8 mouse cellular contexts compared by ENCODE assay signal in the genomic region with DNA sequence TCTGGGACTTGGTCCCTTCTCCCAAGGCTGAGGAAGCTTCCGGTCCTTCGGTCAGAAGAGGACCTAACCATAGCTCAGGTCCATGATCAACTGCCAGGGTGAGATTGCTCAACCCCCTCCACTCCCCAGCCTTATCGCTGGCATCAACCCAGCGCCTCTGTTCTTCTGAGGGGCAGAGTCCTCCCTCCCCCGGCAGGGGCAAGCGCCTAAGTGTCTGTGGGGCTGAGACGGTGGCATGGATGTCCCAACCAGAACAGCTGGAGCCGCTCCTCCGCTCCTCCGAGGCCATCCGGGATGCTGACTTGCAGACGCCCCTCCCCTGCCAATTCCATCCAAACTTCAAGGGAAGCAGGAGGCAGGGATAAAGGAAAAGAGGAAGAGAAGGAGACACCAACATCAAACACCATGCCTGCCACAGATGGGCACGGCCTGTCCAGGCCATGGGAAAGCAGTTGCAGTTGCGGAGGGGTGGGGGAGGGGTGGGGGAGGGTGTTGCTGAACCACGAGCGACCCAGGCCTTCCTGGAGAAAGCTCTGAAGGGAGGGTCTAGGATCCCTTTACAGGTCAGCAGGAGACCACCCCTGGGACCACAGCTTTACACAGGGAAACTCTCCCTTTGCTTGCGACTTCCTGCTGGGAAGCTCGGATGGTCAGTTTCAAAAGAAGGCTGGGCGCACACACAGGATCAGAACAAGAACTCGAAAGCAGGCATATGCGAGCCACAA. TPM values are rescaled to one million over a fixed set of nuclear protein-coding genes. Genes with fewer than 3 reads are reported as not detected.
DNase-seq lines count a peak whose midpoint lies in the region; ATAC-seq lines count a peak whose summit lies in the region.

No protein-coding gene starts in this region.

- DNase-seq in ovary, adult 18-20 months (ENCODE audit: low spot score), result peak; percentile 57
- no peak for DNase-seq in ovary, postnatal 10 days (ENCODE audit: low spot score)
- DNase-seq in liver, embryonic 11.5 days (ENCODE audit: low spot score), result peak; percentile 49
- DNase-seq in cerebellum, adult 18-20 months, result no peak
- DNase-seq in left cerebral cortex, postnatal 14 days (ENCODE audit: low spot score in 2 of 2), result no peak

- peak overlapping the region; percentile 92 for H3K9ac ChIP-seq in hindbrain, embryonic 13.5 days
- H3K9ac ChIP-seq in liver, embryonic 11.5 days (ENCODE audit: low read depth, low read length), result peak overlapping the region; percentile 78
- H3K9ac ChIP-seq in midbrain, embryonic 15.5 days, result peak overlapping the region; percentile 92

- WGBS in hindbrain, embryonic 13.5 days, result 8% methylated on average over 21 of the region's 21 CpGs
- 7% methylated on average over 21 of the region's 21 CpGs for WGBS in liver, embryonic 11.5 days
- WGBS in midbrain, embryonic 15.5 days, result 10% methylated on average over 21 of the region's 21 CpGs

- ATAC-seq in erythroblast, adult 5-6 weeks (replicated peaks; ENCODE audit: low FRiP score, poor library complexity, severe bottlenecking), result 0 out of 2 replicates have a peak, but pooled peaks have one; percentile 8
- no peak for ATAC-seq in hindbrain, embryonic 13.5 days (ENCODE audit: low FRiP score)
- ATAC-seq in liver, embryonic 11.5 days (replicated peaks; ENCODE audit: low FRiP score), result 0 out of 2 replicates have a peak, but pooled peaks have one; percentile 4
- ATAC-seq in midbrain, embryonic 15.5 days (replicated peaks), result no peak

- peak overlapping the region; percentile 67 for H3K4me2 ChIP-seq in hindbrain, embryonic 13.5 days
- H3K4me2 ChIP-seq in liver, embryonic 11.5 days, result peak overlapping the region; percentile 89
- peak overlapping the region; percentile 76 for H3K4me2 ChIP-seq in midbrain, embryonic 15.5 days

- intact Hi-C loops in left cerebral cortex, postnatal 14 days (cut with DNase I), result no loop called here

- no peaks in the 10 kb centered on the region for H3K27me3 ChIP-seq in hindbrain, embryonic 13.5 days
- H3K27me3 ChIP-seq in liver, embryonic 11.5 days (replicated peaks; ENCODE audit: control insufficient read depth, insufficient read depth, low read length), result no peaks in the 10 kb centered on the region
- H3K27me3 ChIP-seq in midbrain, embryonic 15.5 days (replicated peaks), result no peaks in the 10 kb centered on the region

- peaks cover 58% of the 10 kb centered on the region for H3K4me1 ChIP-seq in hindbrain, embryonic 13.5 days (replicated peaks)
- H3K4me1 ChIP-seq in liver, embryonic 11.5 days (replicated peaks; ENCODE audit: control insufficient read depth, insufficient read depth, low read length), result peaks cover 40% of the 10 kb centered on the region
- peaks cover 46% of the 10 kb centered on the region for H3K4me1 ChIP-seq in midbrain, embryonic 15.5 days

- H3K36me3 ChIP-seq in hindbrain, embryonic 13.5 days, result peaks cover 4% of the 10 kb centered on the region
- peaks cover 2% of the 10 kb centered on the region; the same call in 1 of the 2 replicates for H3K36me3 ChIP-seq in liver, embryonic 11.5 days (ENCODE audit: control insufficient read depth, insufficient read depth, low read length)
- H3K36me3 ChIP-seq in midbrain, embryonic 15.5 days (replicated peaks), result no peaks in the 10 kb centered on the region

- no peaks in the 10 kb centered on the region for H3K9me3 ChIP-seq in hindbrain, embryonic 13.5 days
- no peaks in the 10 kb centered on the region for H3K9me3 ChIP-seq in liver, embryonic 11.5 days (ENCODE audit: control insufficient read depth, low read length)
- H3K9me3 ChIP-seq in midbrain, embryonic 15.5 days, result no peaks in the 10 kb centered on the region

- peak overlapping the region; percentile 89 for H3K4me3 ChIP-seq in hindbrain, embryonic 13.5 days
- H3K4me3 ChIP-seq in liver, embryonic 11.5 days (ENCODE audit: low read depth, low read length), result peak overlapping the region; percentile 82
- H3K4me3 ChIP-seq in midbrain, embryonic 15.5 days, result peak overlapping the region; percentile 80

- H3K27ac ChIP-seq in hindbrain, embryonic 13.5 days, result peak overlapping the region; percentile 97
- peak overlapping the region; percentile 89 for H3K27ac ChIP-seq in liver, embryonic 11.5 days (ENCODE audit: low read depth, low read length)
- H3K27ac ChIP-seq in midbrain, embryonic 15.5 days, result peak overlapping the region; percentile 93

RNA-seq across cellular contexts. Expression of a gene that starts 2.7 kb away (rescaled TPM):
- 4.4 and 5.0 TPM in 2 replicates for total RNA-seq in erythroblast, adult 5-6 weeks (2015; ENCODE audit: low replicate concordance)
- total RNA-seq in erythroblast, adult 5-6 weeks (2017; ENCODE audit: low replicate concordance), result 6.7 and 9.9 TPM in 2 replicates
- polyA plus RNA-seq in hindbrain, embryonic 13.5 days (2015; fragmentation: Nextera tagmentation; extraction: Ambion mirVana), result 73.0 and 73.7 TPM in 2 replicates
- 26.0 and 29.5 TPM in 2 replicates for polyA plus RNA-seq in liver, embryonic 11.5 days (2014; fragmentation: Nextera tagmentation; extraction: Ambion mirVana)
- polyA plus RNA-seq in midbrain, embryonic 15.5 days (2015; fragmentation: Nextera tagmentation; extraction: Ambion mirVana), result 72.0 and 72.4 TPM in 2 replicates
- total RNA-seq in left cerebral cortex, postnatal 14 days (2021), result 10 to 100 TPM; 35.4 to 43.3 TPM

RNA-seq across cellular contexts. Expression of a gene that starts 39.1 kb away (rescaled TPM):
- not detected in 2 replicates for total RNA-seq in erythroblast, adult 5-6 weeks (2015; ENCODE audit: low replicate concordance)
- total RNA-seq in erythroblast, adult 5-6 weeks (2017; ENCODE audit: low replicate concordance), result not detected in 2 replicates
- 0.48 and 0.52 TPM in 2 replicates for polyA plus RNA-seq in hindbrain, embryonic 13.5 days (2015; fragmentation: Nextera tagmentation; extraction: Ambion mirVana)
- 0.18 and 0.29 TPM in 2 replicates for polyA plus RNA-seq in liver, embryonic 11.5 days (2014; fragmentation: Nextera tagmentation; extraction: Ambion mirVana)
- 0.22 and 0.73 TPM in 2 replicates for polyA plus RNA-seq in midbrain, embryonic 15.5 days (2015; fragmentation: Nextera tagmentation; extraction: Ambion mirVana)
- under 1 TPM in 1 of 2 experiments, not detected in 1; 0.33 TPM for total RNA-seq in left cerebral cortex, postnatal 14 days (2021)

Comparison
In these comparisons a context has a peak if more than half of its experiments do, and no peak if none do; other contexts are left out.
1. DNase-seq: peak in ovary, adult 18-20 months (single experiment) and liver, embryonic 11.5 days (single experiment); none in ovary, postnatal 10 days (single experiment), cerebellum, adult 18-20 months (0 of 2) and left cerebral cortex, postnatal 14 days (0 of 2).
2. ATAC-seq: peak in erythroblast, adult 5-6 weeks (single experiment) and liver, embryonic 11.5 days (single experiment); none in hindbrain, embryonic 13.5 days (single experiment) and midbrain, embryonic 15.5 days (single experiment).
3. Peak in every context shown above with its lines, with median percentiles within 50 percentile points of each other: H3K27ac ChIP-seq, H3K4me2 ChIP-seq, H3K4me3 ChIP-seq and H3K9ac ChIP-seq.